Mouse (Mus musculus) neural tube, embryonic 11.5 days (tissue): Measurements from ENCODE around the gene Camta1. TPM values are rescaled to one million over a fixed set of nuclear protein-coding genes. Genes with fewer than 3 reads are reported as not detected.

ENCODE experiments used
- ATAC-seq: fragments of 200-750 bp; cut with Nextera tagmentation; 2 replicates; pipeline ENCODE4 v1.8.0; 2017; ENCODE audit warnings: moderate number of reproducible peaks, mild to moderate bottlenecking, moderate TSS enrichment, moderate library complexity; ENCODE audit not compliant: insufficient read depth, low FRiP score, low TSS enrichment
- DNase-seq: peaks from one replicate; pipeline ENCODE4 v3.0.0-alpha.2; 2015; ENCODE audit warnings: low spot score
- H3K27ac ChIP-seq: fragments of 300-500 bp; sonication (generic); 2 replicates; pipeline ENCODE4 v1.5.1; 2014; ENCODE audit warnings: low read depth, mild to moderate bottlenecking, low read length
- H3K27me3 ChIP-seq: fragments of 300-500 bp; sonication (generic); 2 replicates; pipeline ENCODE4 v1.6.1; 2014; ENCODE audit warnings: mild to moderate bottlenecking, low read length, mixed read lengths; ENCODE audit not compliant: control insufficient read depth, insufficient read depth
- H3K36me3 ChIP-seq: fragments of 300-500 bp; sonication (generic); 2 replicates; pipeline ENCODE4 v1.6.1; 2014; ENCODE audit warnings: mild to moderate bottlenecking, low read length, moderate library complexity, mixed read lengths; ENCODE audit not compliant: control insufficient read depth, insufficient read depth
- H3K4me1 ChIP-seq: fragments of 300-500 bp; sonication (generic); 2 replicates; pipeline ENCODE4 v1.6.1; 2014; ENCODE audit warnings: low read length, mixed read lengths; ENCODE audit not compliant: control insufficient read depth, insufficient read depth
- H3K4me2 ChIP-seq: fragments of 300-500 bp; sonication (generic); 2 replicates; pipeline ENCODE4 v1.6.1; 2014; ENCODE audit warnings: low read depth, mild to moderate bottlenecking, moderate library complexity
- H3K4me3 ChIP-seq: fragments of 300-500 bp; sonication (generic); 2 replicates; pipeline ENCODE4 v1.5.1; 2014; ENCODE audit warnings: low read depth, low read length
- H3K9ac ChIP-seq: fragments of 300-500 bp; sonication (generic); 2 replicates; pipeline ENCODE4 v1.6.1; 2014; ENCODE audit warnings: mild to moderate bottlenecking, low read length
- H3K9me3 ChIP-seq: fragments of 300-500 bp; sonication (generic); 2 replicates; pipeline ENCODE4 v1.6.1; 2016; ENCODE audit warnings: low read length; ENCODE audit not compliant: control insufficient read depth
- WGBS: fragments of 180-500 bp; shearing (Covaris S2); extraction: QIAGEN DNeasy Blood & Tissue Kit; methylation state at CpG from one replicate; pipeline ENCODE4 v1.1.7; 2014; 5-methylcytosine and 5-hydroxymethylcytosine counted together
- polyA plus RNA-seq: library from polyadenylated mRNA; unstranded; fragments of >200 nt; fragmentation: Nextera tagmentation; extraction: Ambion mirVana; gene quantifications from 2 replicates; pipeline ENCODE4 v1.2.1, GENCODE M21; 2014

The Camta1 gene
- polyA plus RNA-seq, 1 experiment from 2014 or later: 131 TPM

GRCm38 (mm10) chr4:151640971-151641370 lies 220.7 kb downstream of the Camta1 start:
- no peaks in the 10 kb centered on the region for H3K9me3 ChIP-seq
- DNase-seq: no peak
- no peaks in the 10 kb centered on the region for H3K27me3 ChIP-seq
- H3K4me2 ChIP-seq: no peak overlapping the region
- WGBS: 85% methylated on average over 8 of the region's 8 CpGs
- no peak overlapping the region for H3K27ac ChIP-seq
- no peak overlapping the region for H3K4me3 ChIP-seq
- no peak overlapping the region for H3K9ac ChIP-seq
- no peaks in the 10 kb centered on the region for H3K36me3 ChIP-seq
- no peaks in the 10 kb centered on the region for H3K4me1 ChIP-seq
- no peak for ATAC-seq

- Histone ChIP-seq H3K9ac (no peak overlapping the region), H3K27ac (no peak overlapping the region), H3K36me3 (no peaks in the 10 kb centered on the region), H3K4me2 (no peak overlapping the region), H3K9me3 (no peaks in the 10 kb centered on the region), H3K4me3 (no peak overlapping the region), H3K27me3 (no peaks in the 10 kb centered on the region), H3K4me1 (0 out of 2 replicates have a peak, but pooled peaks cover 3% of the 10 kb centered on the region)
- 27% methylated on average over 9 of the region's 9 CpGs for WGBS
- DNase-seq (no peak), ATAC-seq (no peak)
Observed at GRCm38 (mm10) chr4:151638941-151639340, 222.7 kb downstream of the Camta1 start.

- no peak for DNase-seq
- no peak for ATAC-seq
- H3K9ac ChIP-seq: no peak overlapping the region
Observed at GRCm38 (mm10) chr4:151637348-151637747, 224.3 kb downstream of the Camta1 start.

GRCm38 (mm10) chr4:151634771-151635170 lies 226.9 kb downstream of the Camta1 start:
- Histone ChIP-seq H3K27ac (no peak overlapping the region), H3K9me3 (no peaks in the 10 kb centered on the region), H3K4me2 (no peak overlapping the region), H3K4me3 (no peak overlapping the region), H3K4me1 (peaks cover 6% of the 10 kb centered on the region; the same call in 1 of the 2 replicates), H3K9ac (no peak overlapping the region), H3K36me3 (no peaks in the 10 kb centered on the region), H3K27me3 (no peaks in the 10 kb centered on the region)
- ATAC-seq (no peak), DNase-seq (no peak)
- WGBS: 52% methylated on average over 6 of the region's 6 CpGs

More at GRCm38 (mm10) chr4:151637348-151637747, 224.3 kb downstream of the Camta1 start:
- Histone ChIP-seq H3K9me3 (no peaks in the 10 kb centered on the region), H3K4me3 (no peak overlapping the region), H3K4me2 (no peak overlapping the region), H3K27ac (no peak overlapping the region), H3K4me1 (0 out of 2 replicates have a peak, but pooled peaks cover 3% of the 10 kb centered on the region), H3K27me3 (no peaks in the 10 kb centered on the region), H3K36me3 (no peaks in the 10 kb centered on the region)
- WGBS: 60% methylated on average over 9 of the region's 9 CpGs

DNA sequence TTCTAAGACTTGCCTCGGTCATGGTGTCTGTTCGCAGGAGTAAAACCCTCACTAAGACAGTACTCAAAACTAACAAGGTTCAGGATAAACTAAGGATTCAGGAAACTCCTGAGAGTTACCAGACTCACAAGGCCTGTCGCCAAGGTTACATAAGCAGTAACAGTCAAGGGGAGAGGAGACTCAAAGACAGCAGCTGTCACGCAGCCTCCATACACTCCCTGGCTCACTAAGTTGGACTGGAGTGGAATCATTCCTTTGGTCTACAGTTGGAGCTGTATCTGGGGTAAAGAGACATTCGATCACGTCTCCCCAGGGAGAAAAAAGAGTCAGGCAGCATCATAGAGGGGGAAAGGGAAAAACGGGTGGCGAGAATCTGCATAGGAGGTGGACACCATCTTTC lies 227.9 kb downstream of the Camta1 start:
- no peaks in the 10 kb centered on the region for H3K36me3 ChIP-seq

GRCm38 (mm10) chr4:151632321-151632720 lies 229.4 kb downstream of the Camta1 start:
- ATAC-seq (no peak), DNase-seq (no peak)
- Histone ChIP-seq H3K27ac (no peak overlapping the region), H3K4me3 (no peak overlapping the region), H3K9me3 (no peaks in the 10 kb centered on the region), H3K9ac (no peak overlapping the region), H3K36me3 (no peaks in the 10 kb centered on the region), H3K27me3 (no peaks in the 10 kb centered on the region), H3K4me1 (peaks cover 6% of the 10 kb centered on the region; the same call in 1 of the 2 replicates), H3K4me2 (no peak overlapping the region)
- 88% methylated on average over 6 of the region's 6 CpGs for WGBS

More for the DNA sequence above, 227.9 kb downstream of the Camta1 start:
- Histone ChIP-seq H3K9ac (no peak overlapping the region), H3K27me3 (no peaks in the 10 kb centered on the region), H3K4me1 (peaks cover 6% of the 10 kb centered on the region; the same call in 1 of the 2 replicates), H3K4me3 (no peak overlapping the region), H3K9me3 (no peaks in the 10 kb centered on the region), H3K4me2 (no peak overlapping the region), H3K27ac (no peak overlapping the region)
- ATAC-seq (no peak), DNase-seq (no peak)
- 95% methylated on average over 8 of the region's 8 CpGs for WGBS

DNA sequence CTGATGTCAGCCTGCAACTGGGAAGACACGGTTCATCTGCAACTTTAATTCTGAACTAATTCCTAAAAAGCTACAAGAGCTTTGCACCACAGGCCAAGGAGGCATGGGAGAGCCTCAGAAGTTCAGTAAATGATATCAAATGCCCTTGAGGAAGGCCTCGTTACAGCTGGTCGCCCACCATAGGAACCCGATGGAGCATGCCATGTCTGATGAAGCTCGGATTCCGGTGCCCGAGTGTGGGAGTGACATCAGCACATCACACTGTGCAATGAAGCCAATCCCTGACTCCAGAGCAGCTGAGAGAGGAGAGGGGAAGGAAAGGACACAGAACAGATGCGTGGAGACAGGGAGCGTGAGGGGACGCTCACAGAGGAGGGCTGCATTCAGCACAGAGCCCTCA lies 231.0 kb downstream of the Camta1 start:
- Histone ChIP-seq H3K4me1 (peaks cover 6% of the 10 kb centered on the region; the same call in 1 of the 2 replicates), H3K9ac (no peak overlapping the region), H3K27me3 (no peaks in the 10 kb centered on the region), H3K9me3 (no peaks in the 10 kb centered on the region), H3K4me3 (no peak overlapping the region), H3K27ac (no peak overlapping the region), H3K36me3 (no peaks in the 10 kb centered on the region), H3K4me2 (no peak overlapping the region)
- DNase-seq (no peak), ATAC-seq (no peak)
- 51% methylated on average over 10 of the region's 10 CpGs for WGBS

DNA sequence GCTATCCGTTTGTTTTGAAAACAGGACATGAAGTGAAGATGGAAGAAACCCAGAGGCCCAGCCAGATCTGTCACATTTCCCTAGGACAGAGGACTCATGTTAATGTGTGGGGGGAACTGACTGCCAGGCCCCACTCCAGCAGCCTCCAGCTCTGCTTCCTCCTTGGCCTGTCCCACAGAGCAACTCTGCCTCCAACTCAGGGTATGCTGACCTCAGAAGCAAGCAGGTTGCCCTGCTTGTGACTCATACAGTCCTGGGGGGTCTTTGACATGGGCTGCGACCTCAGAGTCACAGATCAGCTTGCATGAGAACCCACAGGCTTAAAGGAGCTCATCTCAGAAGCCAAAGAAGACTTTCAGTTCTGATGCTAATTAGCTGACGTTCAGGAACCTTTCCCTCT lies 231.4 kb downstream of the Camta1 start:
- Histone ChIP-seq H3K27ac (no peak overlapping the region), H3K9me3 (no peaks in the 10 kb centered on the region), H3K4me1 (peaks cover 6% of the 10 kb centered on the region; the same call in 1 of the 2 replicates), H3K27me3 (no peaks in the 10 kb centered on the region), H3K9ac (no peak overlapping the region), H3K4me3 (no peak overlapping the region), H3K36me3 (no peaks in the 10 kb centered on the region), H3K4me2 (no peak overlapping the region)
- DNase-seq (no peak), ATAC-seq (no peak)
- WGBS: 43% methylated on average over 3 of the region's 3 CpGs

- DNase-seq: no peak
- Histone ChIP-seq H3K27ac (no peak overlapping the region), H3K9me3 (no peaks in the 10 kb centered on the region), H3K9ac (no peak overlapping the region), H3K4me2 (no peak overlapping the region), H3K27me3 (no peaks in the 10 kb centered on the region), H3K36me3 (no peaks in the 10 kb centered on the region), H3K4me1 (peaks cover 13% of the 10 kb centered on the region), H3K4me3 (no peak overlapping the region)
- ATAC-seq: no peak
- 72% methylated on average over 14 of the region's 14 CpGs for WGBS
Observed at GRCm38 (mm10) chr4:151619541-151620016, 242.1 kb downstream of the Camta1 start.
